Mouse (Mus musculus) urinary bladder, postnatal 10 days (tissue): ENCODE data around the gene Arhgef7.

Experiments
- DNase-seq: peaks from one replicate; pipeline ENCODE4 v3.0.0; 2022; ENCODE audit warnings: low spot score

The Arhgef7 gene

GRCm38 (mm10) chr8:11767213-11767840 is 39.8 kb downstream of the Arhgef7 start:
- DNase-seq = no peak

GRCm38 (mm10) chr8:11770001-11770400 is 42.5 kb downstream of the Arhgef7 start:
- DNase-seq = no peak

- no peak for DNase-seq
These were observed 43.1 kb downstream of the Arhgef7 start for GRCm38 (mm10) chr8:11770521-11771080.

GRCm38 (mm10) chr8:11771608-11772007 is 44.1 kb downstream of the Arhgef7 start:
- no peak for DNase-seq

GRCm38 (mm10) chr8:11774195-11775076 is 46.9 kb downstream of the Arhgef7 start:
- peak; percentile 27 for DNase-seq

- no peak for DNase-seq
These were observed 48.4 kb downstream of the Arhgef7 start for GRCm38 (mm10) chr8:11775889-11776288.

- no peak for DNase-seq
These were observed 49.1 kb downstream of the Arhgef7 start for GRCm38 (mm10) chr8:11776451-11777180.

- DNase-seq = no peak
These were observed 49.7 kb downstream of the Arhgef7 start for GRCm38 (mm10) chr8:11777201-11777600.

GRCm38 (mm10) chr8:11778646-11779433 is 51.3 kb downstream of the Arhgef7 start:
- DNase-seq = no peak

- no peak for DNase-seq
These were observed 52.5 kb downstream of the Arhgef7 start for GRCm38 (mm10) chr8:11779844-11780634.

- no peak for DNase-seq
These were observed 53.1 kb downstream of the Arhgef7 start for GRCm38 (mm10) chr8:11780641-11781040.

- DNase-seq = no peak
These were observed 55.1 kb downstream of the Arhgef7 start for GRCm38 (mm10) chr8:11782607-11783006.

GRCm38 (mm10) chr8:11783861-11784594 is 56.5 kb downstream of the Arhgef7 start:
- DNase-seq = no peak

GRCm38 (mm10) chr8:11785121-11785520 is 57.6 kb downstream of the Arhgef7 start:
- no peak for DNase-seq

- DNase-seq = no peak
These were observed 58.1 kb downstream of the Arhgef7 start for GRCm38 (mm10) chr8:11785539-11786046.

- no peak for DNase-seq
These were observed 60.7 kb downstream of the Arhgef7 start for GRCm38 (mm10) chr8:11788252-11788651.

GRCm38 (mm10) chr8:11789168-11789567 is 61.6 kb downstream of the Arhgef7 start:
- no peak for DNase-seq

- DNase-seq = no peak
These were observed 67.4 kb downstream of the Arhgef7 start for GRCm38 (mm10) chr8:11794956-11795355.

- DNase-seq = no peak
These were observed 69.6 kb downstream of the Arhgef7 start for GRCm38 (mm10) chr8:11797128-11797527.
